Mouse (Mus musculus): ENCODE data around the gene Tmem132b.

GRCm38 (mm10) chr5:125699395-125699794, 167.8 kb downstream of the Tmem132b start:
- TF ChIP-seq POLR2A (IDR thresholded peaks at IDR 0.05; ENCODE audit: insufficient read length, low read depth): no peak
- no peak for TF ChIP-seq SRF (IDR thresholded peaks at IDR 0.05; ENCODE audit: control insufficient read depth, insufficient read length, low read depth)
- TF ChIP-seq E2F4 (IDR thresholded peaks at IDR 0.05; ENCODE audit: insufficient read depth): no peak
- no peak for TF ChIP-seq CEBPB (IDR thresholded peaks at IDR 0.05; ENCODE audit: insufficient read depth, poor library complexity, severe bottlenecking)
- TF ChIP-seq MYOG (IDR thresholded peaks at IDR 0.05; ENCODE audit: control insufficient read depth in 1 of 3, insufficient read depth in 1 of 3, insufficient read length in 2 of 3, low read depth in 2 of 3): no peak
- no peak for TF ChIP-seq USF1 (IDR thresholded peaks at IDR 0.05; ENCODE audit: low read depth)
- TF ChIP-seq TCF12 (IDR thresholded peaks at IDR 0.05; ENCODE audit: insufficient read depth, poor library complexity, severe bottlenecking): no peak
- no peak for TF ChIP-seq MAX (IDR thresholded peaks at IDR 0.05; ENCODE audit: low read depth)
- TF ChIP-seq POLR2AphosphoS2 (IDR thresholded peaks at IDR 0.05; ENCODE audit: insufficient read length, low read depth): no peak
- no peak for TF ChIP-seq MYOD1 (IDR thresholded peaks at IDR 0.05; ENCODE audit: control insufficient read depth in 1 of 3, insufficient read length in 2 of 3, low read depth in 2 of 3)
